Mouse (Mus musculus): ENCODE results near the gene Fto. TPM values are rescaled to one million over a fixed set of nuclear protein-coding genes. Genes with fewer than 3 reads are reported as not detected.

The Fto gene
- total and polyA plus RNA-seq, 3 experiments, result 12.2 to 50.1 (median 17.3) TPM

- H3K4me1 ChIP-seq (ENCODE audit: insufficient read depth, low read depth, low read length), result peaks cover 22% of the 10 kb centered on the region
- H3K36me3 ChIP-seq (replicated peaks), result peaks cover 54% of the 10 kb centered on the region
Observed at GRCm38 (mm10) chr8:91318938-91319729, 5.8 kb downstream of the Fto start.

GRCm38 (mm10) chr8:91323511-91323910, 10.2 kb downstream of the Fto start:
- Histone ChIP-seq H3K4me3 (ENCODE audit: low read depth, low read length) (no peak overlapping the region), H3K9me3 (replicated peaks) (no peaks in the 10 kb centered on the region), H3K4me1 (ENCODE audit: insufficient read depth, low read depth, low read length) (peaks cover 10% of the 10 kb centered on the region), H3K36me3 (replicated peaks) (peaks cover 57% of the 10 kb centered on the region), H3K27me3 (ENCODE audit: insufficient read depth, low read length) (no peaks in the 10 kb centered on the region)
- DNase-seq (ENCODE audit: low spot score) (no peak), ATAC-seq (ENCODE audit: extremely low read depth, insufficient number of reproducible peaks, low FRiP score, poor library complexity, severe bottlenecking) (no peak)
- no peak for TF ChIP-seq CTCF (IDR thresholded peaks at IDR 0.05; ENCODE audit: low read depth, low read length)
- no peak for TF ChIP-seq GATA1 (IDR thresholded peaks at IDR 0.05; ENCODE audit: borderline replicate concordance, low read length)
- no peak for TF ChIP-seq TAL1 (conservative IDR thresholded peaks at IDR 0.05; ENCODE audit: low read depth, low read length)
- no peak for TF ChIP-seq POLR2AphosphoS5 (IDR thresholded peaks at IDR 0.05; ENCODE audit: insufficient replicate concordance, low read depth, low read length)
- no peak for TF ChIP-seq GATA2 (IDR thresholded peaks at IDR 0.05; ENCODE audit: borderline replicate concordance, low read depth, low read length)

More at GRCm38 (mm10) chr8:91318938-91319729, 5.8 kb downstream of the Fto start:
- TF ChIP-seq TAL1 (conservative IDR thresholded peaks at IDR 0.05; ENCODE audit: low read depth, low read length) (no peak), GATA1 (IDR thresholded peaks at IDR 0.05; ENCODE audit: borderline replicate concordance, low read length) (no peak), POLR2AphosphoS5 (IDR thresholded peaks at IDR 0.05; ENCODE audit: insufficient replicate concordance, low read depth, low read length) (no peak), CTCF (IDR thresholded peaks at IDR 0.05; ENCODE audit: low read depth, low read length) (no peak), GATA2 (IDR thresholded peaks at IDR 0.05; ENCODE audit: borderline replicate concordance, low read depth, low read length) (no peak)
- Histone ChIP-seq H3K27me3 (ENCODE audit: insufficient read depth, low read length) (no peaks in the 10 kb centered on the region), H3K9me3 (replicated peaks) (no peaks in the 10 kb centered on the region), H3K4me3 (ENCODE audit: low read depth, low read length) (no peak overlapping the region)
- DNase-seq (ENCODE audit: low spot score), result no peak
- no peak for ATAC-seq (ENCODE audit: extremely low read depth, insufficient number of reproducible peaks, low FRiP score, poor library complexity, severe bottlenecking)

GRCm38 (mm10) chr8:91324271-91324670, 10.9 kb downstream of the Fto start:
- Histone ChIP-seq H3K4me3 (ENCODE audit: low read depth, low read length) (no peak overlapping the region), H3K36me3 (replicated peaks) (peaks cover 55% of the 10 kb centered on the region), H3K27me3 (ENCODE audit: insufficient read depth, low read length) (no peaks in the 10 kb centered on the region), H3K4me1 (ENCODE audit: insufficient read depth, low read depth, low read length) (peaks cover 7% of the 10 kb centered on the region; the same call in 1 of the 2 replicates), H3K9me3 (replicated peaks) (no peaks in the 10 kb centered on the region)
- no peak for DNase-seq (ENCODE audit: low spot score)
- TF ChIP-seq POLR2AphosphoS5 (IDR thresholded peaks at IDR 0.05; ENCODE audit: insufficient replicate concordance, low read depth, low read length), result no peak
- TF ChIP-seq GATA2 (IDR thresholded peaks at IDR 0.05; ENCODE audit: borderline replicate concordance, low read depth, low read length), result no peak
- no peak for TF ChIP-seq CTCF (IDR thresholded peaks at IDR 0.05; ENCODE audit: low read depth, low read length)
- no peak for TF ChIP-seq TAL1 (conservative IDR thresholded peaks at IDR 0.05; ENCODE audit: low read depth, low read length)
- TF ChIP-seq GATA1 (IDR thresholded peaks at IDR 0.05; ENCODE audit: borderline replicate concordance, low read length), result no peak
- ATAC-seq (ENCODE audit: extremely low read depth, insufficient number of reproducible peaks, low FRiP score, poor library complexity, severe bottlenecking), result no peak

GRCm38 (mm10) chr8:91324916-91325315, 11.6 kb downstream of the Fto start:
- Histone ChIP-seq H3K27me3 (ENCODE audit: insufficient read depth, low read length) (no peaks in the 10 kb centered on the region), H3K36me3 (replicated peaks) (peaks cover 57% of the 10 kb centered on the region), H3K9me3 (replicated peaks) (no peaks in the 10 kb centered on the region), H3K4me3 (ENCODE audit: low read depth, low read length) (no peak overlapping the region), H3K4me1 (ENCODE audit: insufficient read depth, low read depth, low read length) (peaks cover 7% of the 10 kb centered on the region; the same call in 1 of the 2 replicates)
- no peak for TF ChIP-seq POLR2AphosphoS5 (IDR thresholded peaks at IDR 0.05; ENCODE audit: insufficient replicate concordance, low read depth, low read length)
- no peak for TF ChIP-seq GATA2 (IDR thresholded peaks at IDR 0.05; ENCODE audit: borderline replicate concordance, low read depth, low read length)
- no peak for TF ChIP-seq TAL1 (conservative IDR thresholded peaks at IDR 0.05; ENCODE audit: low read depth, low read length)
- no peak for TF ChIP-seq GATA1 (IDR thresholded peaks at IDR 0.05; ENCODE audit: borderline replicate concordance, low read length)
- DNase-seq (ENCODE audit: low spot score) (no peak), ATAC-seq (ENCODE audit: extremely low read depth, insufficient number of reproducible peaks, low FRiP score, poor library complexity, severe bottlenecking) (no peak)

- Histone ChIP-seq H3K4me3 (ENCODE audit: low read depth, low read length) (no peak overlapping the region), H3K4me1 (ENCODE audit: insufficient read depth, low read depth, low read length) (peaks cover 7% of the 10 kb centered on the region; the same call in 1 of the 2 replicates), H3K9me3 (replicated peaks) (no peaks in the 10 kb centered on the region), H3K36me3 (replicated peaks) (peaks cover 58% of the 10 kb centered on the region), H3K27me3 (ENCODE audit: insufficient read depth, low read length) (no peaks in the 10 kb centered on the region)
- DNase-seq (ENCODE audit: low spot score) (no peak), ATAC-seq (ENCODE audit: extremely low read depth, insufficient number of reproducible peaks, low FRiP score, poor library complexity, severe bottlenecking) (no peak)
- TF ChIP-seq GATA1 (IDR thresholded peaks at IDR 0.05; ENCODE audit: borderline replicate concordance, low read length), result no peak
- no peak for TF ChIP-seq POLR2AphosphoS5 (IDR thresholded peaks at IDR 0.05; ENCODE audit: insufficient replicate concordance, low read depth, low read length)
- TF ChIP-seq GATA2 (IDR thresholded peaks at IDR 0.05; ENCODE audit: borderline replicate concordance, low read depth, low read length), result no peak
- no peak for TF ChIP-seq CTCF (IDR thresholded peaks at IDR 0.05; ENCODE audit: low read depth, low read length)
- TF ChIP-seq TAL1 (conservative IDR thresholded peaks at IDR 0.05; ENCODE audit: low read depth, low read length), result no peak
Observed at GRCm38 (mm10) chr8:91326018-91326417, 12.7 kb downstream of the Fto start.

GRCm38 (mm10) chr8:91326946-91327345, 13.6 kb downstream of the Fto start:
- ATAC-seq (ENCODE audit: extremely low read depth, insufficient number of reproducible peaks, low FRiP score, poor library complexity, severe bottlenecking) (no peak), DNase-seq (ENCODE audit: low spot score) (no peak)
- Histone ChIP-seq H3K9me3 (replicated peaks) (no peaks in the 10 kb centered on the region), H3K4me1 (ENCODE audit: insufficient read depth, low read depth, low read length) (peaks cover 7% of the 10 kb centered on the region; the same call in 1 of the 2 replicates), H3K4me3 (ENCODE audit: low read depth, low read length) (no peak overlapping the region), H3K36me3 (replicated peaks) (peaks cover 53% of the 10 kb centered on the region), H3K27me3 (ENCODE audit: insufficient read depth, low read length) (no peaks in the 10 kb centered on the region)
- no peak for TF ChIP-seq TAL1 (conservative IDR thresholded peaks at IDR 0.05; ENCODE audit: low read depth, low read length)
- no peak for TF ChIP-seq GATA1 (IDR thresholded peaks at IDR 0.05; ENCODE audit: borderline replicate concordance, low read length)
- TF ChIP-seq GATA2 (IDR thresholded peaks at IDR 0.05; ENCODE audit: borderline replicate concordance, low read depth, low read length), result no peak
- TF ChIP-seq POLR2AphosphoS5 (IDR thresholded peaks at IDR 0.05; ENCODE audit: insufficient replicate concordance, low read depth, low read length), result no peak
- no peak for TF ChIP-seq CTCF (IDR thresholded peaks at IDR 0.05; ENCODE audit: low read depth, low read length)

Data from G1E (cell line).